In genomic region chr3:104441435-104441834, GRCm38 (mm10) we compare ENCODE assay signal across 7 mouse cellular contexts.
DNase-seq lines count a peak whose midpoint lies in the region; ATAC-seq and TF ChIP-seq lines count a peak whose summit lies in the region.

No protein-coding gene starts in this region.

- no peaks in the 10 kb centered on the region for H3K27me3 ChIP-seq in hindbrain, postnatal 0 days (ENCODE audit: insufficient read depth, low read length)

- peak overlapping the region; percentile 51 for H3K4me2 ChIP-seq in hindbrain, postnatal 0 days (ENCODE audit: low read depth, low read length)

- in situ Hi-C loops in ES-E14 (cut with MboI; ENCODE audit: low sequenced_read_pairs in 2 of 2, unreplicated experiment in 2 of 2): no loop called here

- no peak overlapping the region for H3K27ac ChIP-seq in ES-E14 (ENCODE audit: insufficient read depth, low read depth, low read length, poor library complexity, severe bottlenecking)
- peak overlapping the region; percentile 20; the same call in 1 of the 2 replicates for H3K27ac ChIP-seq in bone marrow, adult 2 months (ENCODE audit: control insufficient read depth, insufficient read depth, low read depth, low read length, poor library complexity)
- H3K27ac ChIP-seq in hindbrain, postnatal 0 days: peak overlapping the region; percentile 72

- no peak for TF ChIP-seq POLR2A in bone marrow, adult 2 months (IDR thresholded peaks at IDR 0.05; ENCODE audit: borderline replicate concordance, control insufficient read depth, low read depth, low read length)

- WGBS in bone marrow, adult 2 months: 77% methylated on average over 7 of the region's 7 CpGs
- WGBS in hindbrain, postnatal 0 days: 83% methylated on average over 7 of the region's 7 CpGs

- H3K9me3 ChIP-seq in ES-E14 (ENCODE audit: control insufficient read depth, insufficient read depth, low read depth, low read length): no peaks in the 10 kb centered on the region
- H3K9me3 ChIP-seq in hindbrain, postnatal 0 days (ENCODE audit: low read length): no peaks in the 10 kb centered on the region

- H3K4me3 ChIP-seq in ES-E14 (ENCODE audit: insufficient read depth in 1 of 2, low read depth in 1 of 2, low read length in 2 of 2, poor library complexity in 1 of 2, severe bottlenecking in 1 of 2): peak overlapping the region; percentile 11 to 54; a peak in 3 of 4 replicates
- no peak overlapping the region for H3K4me3 ChIP-seq in bone marrow, adult 2 months (replicated peaks; ENCODE audit: control insufficient read depth, low read depth, low read length)
- peak overlapping the region; percentile 16; the same call in 1 of the 2 replicates for H3K4me3 ChIP-seq in hindbrain, postnatal 0 days (ENCODE audit: low read length)

- peak overlapping the region; percentile 48 for H3K9ac ChIP-seq in ES-E14 (ENCODE audit: insufficient read depth, low read depth, low read length, poor library complexity, severe bottlenecking)
- peak overlapping the region; percentile 45; the same call in 1 of the 2 replicates for H3K9ac ChIP-seq in hindbrain, postnatal 0 days (replicated peaks; ENCODE audit: low read length)

- peak; percentile 16 for ATAC-seq in hindbrain, postnatal 0 days

- H3K36me3 ChIP-seq in ES-E14 (ENCODE audit: control insufficient read depth, insufficient read depth, low read length, poor library complexity, severe bottlenecking): no peaks in the 10 kb centered on the region
- no peaks in the 10 kb centered on the region for H3K36me3 ChIP-seq in hindbrain, postnatal 0 days (ENCODE audit: insufficient read depth, low read length)

- peaks cover 0 to 4% of the 10 kb centered on the region in 2 experiments; a peak in 3 of 4 replicates for H3K4me1 ChIP-seq in ES-E14 (ENCODE audit: control insufficient read depth in 2 of 2, insufficient read depth in 2 of 2, low read length in 2 of 2, poor library complexity in 1 of 2)
- H3K4me1 ChIP-seq in bone marrow, adult 2 months (ENCODE audit: control insufficient read depth, insufficient read depth, low read length): peaks cover 2% of the 10 kb centered on the region; the same call in 1 of the 2 replicates
- H3K4me1 ChIP-seq in hindbrain, postnatal 0 days (ENCODE audit: insufficient read depth, low read length): 0 out of 2 replicates have a peak, but pooled peaks cover 3% of the 10 kb centered on the region

- TF ChIP-seq CTCF in bone marrow, adult 2 months (IDR thresholded peaks at IDR 0.05; ENCODE audit: control insufficient read depth, insufficient read depth, low read length): no peak
- no peak for TF ChIP-seq CTCF in hindbrain, postnatal 0 days (IDR thresholded peaks at IDR 0.05; ENCODE audit: low read depth)

- DNase-seq in ES-E14 (ENCODE audit: low read depth, low spot score): no peak
- no peak for DNase-seq in hindbrain, postnatal 0 days (ENCODE audit: low spot score)
- peak; percentile 64 to 66 for DNase-seq in lung, postnatal 4 days
- no peak for DNase-seq in layer of hippocampus, adult 9-10 months (ENCODE audit: low spot score)
- no peak for DNase-seq in ovary, postnatal 14 days (ENCODE audit: low spot score)
- no peak for DNase-seq in adrenal gland, adult 8-10 months

TF ChIP-seq in ES-E14, 5 proteins besides CTCF, POLR2A, EP300 and RAD21:
- TF ChIP-seq ZC3H11A (IDR thresholded peaks at IDR 0.05; ENCODE audit: borderline replicate concordance, low read depth, low read length): no peak
- no peak for TF ChIP-seq CHD2 (IDR thresholded peaks at IDR 0.05; ENCODE audit: low read depth, low read length)
- no peak for TF ChIP-seq HCFC1 (IDR thresholded peaks at IDR 0.05; ENCODE audit: borderline replicate concordance, insufficient read depth, low read length)
- no peak for TF ChIP-seq MAFK (IDR thresholded peaks at IDR 0.05; ENCODE audit: insufficient read depth, low read depth, low read length)
- no peak for TF ChIP-seq ZNF384 (IDR thresholded peaks at IDR 0.05; ENCODE audit: low read depth, low read length)

Comparison
In these comparisons a context has a peak if more than half of its experiments do, and no peak if none do; other contexts are left out.
1. DNase-seq: peak in lung, postnatal 4 days (2 of 2); none in ES-E14 (single experiment), hindbrain, postnatal 0 days (single experiment), layer of hippocampus, adult 9-10 months (single experiment), ovary, postnatal 14 days (single experiment) and adrenal gland, adult 8-10 months (single experiment).